Mouse (Mus musculus) CH12.LX (cell line): ENCODE results near the gene Bst2. TPM values are rescaled to one million over a fixed set of nuclear protein-coding genes. Genes with fewer than 3 reads are reported as not detected.
A peak's percentile ranks its signal among the peaks of the same experiment; 100 is the strongest.

Experiments used
- DNase-seq: peaks from one replicate; pipeline ENCODE4 v3.0.0-alpha.2; 2013; ENCODE audit errors: extremely low read depth
- H3K27ac ChIP-seq: 2 replicates; pipeline ENCODE4 v1.5.1; 2012; ENCODE audit warnings: low read depth, mild to moderate bottlenecking, control low read depth, moderate library complexity; ENCODE audit not compliant: insufficient read depth
- H3K27me3 ChIP-seq: replicated peaks from 2 replicates; pipeline ENCODE3; 2012; ENCODE audit warnings: inconsistent platforms
- H3K36me3 ChIP-seq, 2 experiments: replicated peaks in 1 of 2; 2 replicates each; pipeline versions ENCODE3 to v1.6.1; 2012; ENCODE audit warnings: inconsistent platforms in 1 of 2, low read length in 1 of 2, mild to moderate bottlenecking in 1 of 2, mixed read lengths in 1 of 2, moderate library complexity in 1 of 2; ENCODE audit not compliant: control insufficient read depth in 1 of 2, insufficient read depth in 1 of 2
- H3K4me1 ChIP-seq, 2 experiments: 2 replicates each; pipeline ENCODE4 v1.6.1; 2012; ENCODE audit warnings: inconsistent platforms in 1 of 2, moderate library complexity in 1 of 2; ENCODE audit not compliant: insufficient read depth in 2 of 2, control insufficient read depth in 1 of 2
- H3K4me2 ChIP-seq: 2 replicates; pipeline ENCODE4 v1.6.1; 2012; ENCODE audit warnings: low read depth, mild to moderate bottlenecking, control low read depth; ENCODE audit not compliant: poor library complexity, insufficient read depth, severe bottlenecking
- H3K4me3 ChIP-seq, 3 experiments: fragments of 150-350 bp in 1 of 3; sonication (generic) in 1 of 3; replicated peaks in 1 of 3; 2 replicates each; pipeline versions ENCODE3 to v1.5.1; 2011 to 2012; ENCODE audit warnings: low read depth in 2 of 3, low read length in 2 of 3, mild to moderate bottlenecking in 2 of 3, moderate library complexity in 2 of 3, control low read depth in 1 of 3, improper control_type of control experiment in 1 of 3, inconsistent platforms in 1 of 3, mixed read lengths in 1 of 3; ENCODE audit not compliant: poor library complexity in 1 of 3
- H3K79me2 ChIP-seq: replicated peaks from 2 replicates; pipeline ENCODE4 v1.6.1; 2012; ENCODE audit warnings: mild to moderate bottlenecking, moderate library complexity; ENCODE audit not compliant: control insufficient read depth, poor library complexity, insufficient read depth, severe bottlenecking; ENCODE audit errors: extremely low read depth
- H3K9ac ChIP-seq: 2 replicates; pipeline ENCODE4 v1.6.1; 2012; ENCODE audit warnings: low read depth, mild to moderate bottlenecking, control low read depth, moderate library complexity; ENCODE audit not compliant: insufficient read depth
- H3K9me3 ChIP-seq: replicated peaks from 2 replicates; pipeline ENCODE3; 2012; ENCODE audit warnings: low read length, inconsistent platforms, mixed read lengths
- BHLHE40 ChIP-seq: IDR thresholded peaks from 2 replicates; pipeline ENCODE4 v1.6.1; 2011; ENCODE audit warnings: mild to moderate bottlenecking, low read depth, low read length, improper control_type of control experiment
- CHD1 ChIP-seq: IDR thresholded peaks from 2 replicates; pipeline ENCODE4 v1.6.1; 2012; ENCODE audit warnings: low read depth, low read length, improper control_type of control experiment, inconsistent platforms
- E2F4 ChIP-seq: IDR thresholded peaks from 2 replicates; pipeline ENCODE4 v1.6.1; 2011; ENCODE audit warnings: low read depth, low read length, improper control_type of control experiment; ENCODE audit not compliant: insufficient replicate concordance
- ELF1 ChIP-seq: IDR thresholded peaks from 2 replicates; pipeline ENCODE4 v1.6.1; 2014; ENCODE audit warnings: low read depth, mild to moderate bottlenecking, inconsistent platforms, low read length, improper control_type of control experiment
- GABPA ChIP-seq: IDR thresholded peaks from 2 replicates; pipeline ENCODE4 v1.6.1; 2012; ENCODE audit warnings: low read depth, low read length, improper control_type of control experiment, inconsistent platforms; ENCODE audit not compliant: insufficient replicate concordance
- JUND ChIP-seq: conservative IDR thresholded peaks from 2 replicates; pipeline ENCODE4 v1.6.1; 2011; ENCODE audit warnings: low read depth, low read length, improper control_type of control experiment
- MAX ChIP-seq: IDR thresholded peaks from 2 replicates; pipeline ENCODE4 v1.6.1; 2011; ENCODE audit warnings: low read length, improper control_type of control experiment
- MAZ ChIP-seq: IDR thresholded peaks from 2 replicates; pipeline ENCODE4 v1.6.1; 2012; ENCODE audit warnings: low read depth, mild to moderate bottlenecking, inconsistent platforms, low read length, improper control_type of control experiment, moderate library complexity
- MEF2A ChIP-seq: IDR thresholded peaks from 2 replicates; pipeline ENCODE4 v1.6.1; 2014; ENCODE audit warnings: low read depth, mild to moderate bottlenecking, inconsistent platforms, low read length, improper control_type of control experiment, borderline replicate concordance
- MXI1 ChIP-seq: IDR thresholded peaks from 2 replicates; pipeline ENCODE4 v1.6.1; 2011; ENCODE audit warnings: mild to moderate bottlenecking, low read depth, low read length, improper control_type of control experiment
- NELFE ChIP-seq: IDR thresholded peaks from 2 replicates; pipeline ENCODE4 v1.6.1; 2011; ENCODE audit warnings: low read depth, low read length, improper control_type of control experiment
- POLR2A ChIP-seq: IDR thresholded peaks from 2 replicates; pipeline ENCODE4 v1.6.1; 2011; ENCODE audit warnings: low read depth, mild to moderate bottlenecking, improper control_type of control experiment, low read length
- RAD21 ChIP-seq: IDR thresholded peaks from 2 replicates; pipeline ENCODE4 v1.6.1; 2011; ENCODE audit warnings: low read depth, mild to moderate bottlenecking, low read length, improper control_type of control experiment, moderate library complexity
- RCOR1 ChIP-seq: conservative IDR thresholded peaks from 2 replicates; pipeline ENCODE4 v1.6.1; 2012; ENCODE audit warnings: low read depth, mild to moderate bottlenecking, inconsistent platforms, low read length, improper control_type of control experiment
- SIN3A ChIP-seq: IDR thresholded peaks from 2 replicates; pipeline ENCODE4 v1.6.1; 2012; ENCODE audit warnings: low read length, improper control_type of control experiment, inconsistent platforms
- SMC3 ChIP-seq: IDR thresholded peaks from 2 replicates; pipeline ENCODE4 v1.6.1; 2011; ENCODE audit warnings: low read depth, low read length, improper control_type of control experiment
- TBP ChIP-seq: conservative IDR thresholded peaks from 2 replicates; pipeline ENCODE4 v1.6.1; 2011; ENCODE audit warnings: low read depth, low read length, improper control_type of control experiment
- TCF12 ChIP-seq: IDR thresholded peaks from 2 replicates; pipeline ENCODE4 v1.6.1; 2014; ENCODE audit warnings: low read depth, mild to moderate bottlenecking, inconsistent platforms, low read length, improper control_type of control experiment
- UBTF ChIP-seq: IDR thresholded peaks from 2 replicates; pipeline ENCODE4 v1.6.1; 2012; ENCODE audit warnings: low read depth, mild to moderate bottlenecking, inconsistent platforms, low read length, improper control_type of control experiment, moderate library complexity
- USF1 ChIP-seq: IDR thresholded peaks from 2 replicates; pipeline ENCODE4 v1.6.1; 2014; ENCODE audit warnings: low read depth, mild to moderate bottlenecking, inconsistent platforms, low read length, improper control_type of control experiment
- ZMIZ1 ChIP-seq: IDR thresholded peaks from 2 replicates; pipeline ENCODE4 v1.6.1; 2012; ENCODE audit warnings: low read depth, mild to moderate bottlenecking, inconsistent platforms, low read length, improper control_type of control experiment
- dilution Hi-C: fragments of 300-500 bp; cut with MboI; formaldehyde crosslinking; loops from 2 replicates; pipeline ENCODE4 v1.14.3; 2020; ENCODE audit warnings: low sequenced_read_pairs; ENCODE audit not compliant: extremely low pct_unique_long_range_greater_than_20kb, extremely low pct_ligation_motif_present
- in situ Hi-C: fragments of 300-500 bp; cut with MboI; formaldehyde crosslinking; loops from 3 replicates; pipeline ENCODE4 v1.14.3; 2019; ENCODE audit warnings: low sequenced_read_pairs, low pct_ligation_motif_present, low pct_unique_long_range_greater_than_20kb, mixed read lengths
- polyA plus RNA-seq: library from polyadenylated mRNA; unstranded; fragments of >175 nt; gene quantifications from 2 replicates; pipeline ENCODE4 v1.2.1, GENCODE M21; 2012; ENCODE audit warnings: low read depth; ENCODE audit not compliant: insufficient read length
- total RNA-seq, 2 experiments: library from RNA; depleted of rRNA; stranded (reverse); fragments of 300-350 nt in 1 of 2; fragments of >200 nt in 1 of 2; gene quantifications; 2 replicates each; pipeline ENCODE4 v1.2.3; 2012 to 2014

Bst2 gene
- total and polyA plus RNA-seq, 3 experiments: 214 to 424 (median 304) TPM

GRCm38 (mm10) chr8:71488454-71488853 is 48.8 kb downstream of the Bst2 start (continued):
- no peak for TF ChIP-seq CHD1
- peak; percentile 84; the same call in 1 of the 2 replicates for TF ChIP-seq E2F4
- peak; percentile 45; the same call in 1 of the 2 replicates for TF ChIP-seq MAX

- in situ Hi-C loops (loop anchor here (5.0 kb wide), 1 partner anchor 34 kb away; no protein-coding TSS in a partner anchor), dilution Hi-C loops (no loop called here)
- no peaks in the 10 kb centered on the region for H3K9me3 ChIP-seq
- peaks cover 12% of the 10 kb centered on the region; the same call in 1 of the 2 replicates for H3K79me2 ChIP-seq
- TF ChIP-seq ZMIZ1: 0 out of 2 replicates have a peak, but pooled peaks have one; percentile 62
- TF ChIP-seq ELF1: peak; percentile 24; the same call in 1 of the 2 replicates
- peak; percentile 91 for TF ChIP-seq MAZ
- no peak; the same call in 1 of the 2 replicates for TF ChIP-seq SIN3A
- TF ChIP-seq UBTF: 0 out of 2 replicates have a peak, but pooled peaks have one; percentile 37
- TF ChIP-seq POLR2A: peak; percentile 66
- TF ChIP-seq MXI1: no peak
- TF ChIP-seq NELFE: 0 out of 2 replicates have a peak, but pooled peaks have one; percentile 44
- TF ChIP-seq MEF2A: no peak
- 0 out of 2 replicates have a peak, but pooled peaks have one; percentile 58 for TF ChIP-seq TBP
- H3K27ac ChIP-seq: peak within 1 kb of the TSS; percentile 81
- H3K4me2 ChIP-seq: peak within 1 kb of the TSS; percentile 70
- H3K27me3 ChIP-seq: no peaks in the 10 kb centered on the region
- DNase-seq: peak; percentile 66
- H3K4me3 ChIP-seq: peak within 1 kb of the TSS; percentile 91 to 96 (median 94)
- peaks cover 13 to 35% of the 10 kb centered on the region in 2 experiments for H3K4me1 ChIP-seq
- peaks cover 24 to 33% of the 10 kb centered on the region in 2 experiments for H3K36me3 ChIP-seq
- peak within 1 kb of the TSS; percentile 81 for H3K9ac ChIP-seq
Measured at GRCm38 (mm10) chr8:71487691-71488445, 49.4 kb downstream of the Bst2 start, which contains the start of gene Gtpbp3. Gtpbp3 (plus strand) TSS chr8:71488103.

GRCm38 (mm10) chr8:71486136-71486529 is 51.1 kb downstream of the Bst2 start:
- no peak for DNase-seq
- Histone ChIP-seq H3K79me2 (peaks cover 12% of the 10 kb centered on the region; the same call in 1 of the 2 replicates), H3K27ac (no peak overlapping the region), H3K9me3 (no peaks in the 10 kb centered on the region), H3K27me3 (no peaks in the 10 kb centered on the region), H3K4me2 (0 out of 2 replicates have a peak overlapping the region, but pooled peaks have one; percentile 58), H3K36me3 (peaks cover 9 to 20% of the 10 kb centered on the region in 2 experiments), H3K4me3 (peak overlapping the region in 2 of 3 experiments; percentile 24 to 39), H3K4me1 (peaks cover 13 to 35% of the 10 kb centered on the region in 2 experiments), H3K9ac (no peak overlapping the region; the same call in 1 of the 2 replicates)
- in situ Hi-C loops (loop anchor here (5.0 kb wide), 1 partner anchor 36 kb away; no protein-coding TSS in a partner anchor), dilution Hi-C loops (no loop called here)
- TF ChIP-seq ZMIZ1 (no peak), TCF12 (no peak), BHLHE40 (no peak), JUND (no peak), MXI1 (no peak), UBTF (no peak), E2F4 (no peak), SMC3 (no peak), NELFE (no peak), RAD21 (no peak), SIN3A (no peak; the same call in 1 of the 2 replicates), RCOR1 (no peak), ELF1 (no peak), USF1 (no peak), MAX (no peak; the same call in 1 of the 2 replicates), GABPA (no peak)
